Mouse (Mus musculus) midbrain, postnatal 0 days (tissue): ENCODE measurements at regions not wholly inside any gene's neighbourhood (a gene's known extent, or its start where the extent isn't known, plus 50 kb on each side); places are given as distances from the start of the nearest gene placed in this dataset.

Experiments
- ATAC-seq: fragments of 200-750 bp; cut with Nextera tagmentation; 2 replicates; pipeline ENCODE4 v1.8.0; 2017; ENCODE audit warnings: moderate number of reproducible peaks, mild to moderate bottlenecking, moderate TSS enrichment, moderate library complexity; ENCODE audit not compliant: low FRiP score
- DNase-seq: peaks from one replicate; pipeline ENCODE4 v3.0.0-alpha.2; 2015; ENCODE audit warnings: low spot score
- H3K27ac ChIP-seq: fragments of 300-500 bp; sonication (generic); 2 replicates; pipeline ENCODE4 v1.5.1; 2014; ENCODE audit warnings: low read depth, mild to moderate bottlenecking, low read length, mixed read lengths
- H3K27me3 ChIP-seq: fragments of 300-500 bp; sonication (generic); 2 replicates; pipeline ENCODE4 v1.6.1; 2014; ENCODE audit warnings: low read length, control low read depth, mixed read lengths; ENCODE audit not compliant: insufficient read depth
- H3K36me3 ChIP-seq: fragments of 300-500 bp; sonication (generic); 2 replicates; pipeline ENCODE4 v1.6.1; 2014; ENCODE audit warnings: low read length, control low read depth, mixed read lengths; ENCODE audit not compliant: insufficient read depth
- H3K4me1 ChIP-seq: fragments of 300-500 bp; sonication (generic); 2 replicates; pipeline ENCODE4 v1.6.1; 2014; ENCODE audit warnings: mild to moderate bottlenecking, control low read depth, antibody characterized with exemption, low read length, mixed read lengths; ENCODE audit not compliant: insufficient read depth
- H3K4me2 ChIP-seq: fragments of 300-500 bp; sonication (generic); 2 replicates; pipeline ENCODE4 v1.6.1; 2014; ENCODE audit warnings: low read depth, mild to moderate bottlenecking, low read length, mixed read lengths; ENCODE audit not compliant: poor library complexity, severe bottlenecking
- H3K4me3 ChIP-seq: fragments of 300-500 bp; sonication (generic); 2 replicates; pipeline ENCODE4 v1.5.1; 2014; ENCODE audit warnings: low read depth, mild to moderate bottlenecking, low read length, moderate library complexity
- H3K9ac ChIP-seq: fragments of 300-500 bp; sonication (generic); replicated peaks from 2 replicates; pipeline ENCODE4 v1.6.1; 2014; ENCODE audit warnings: mild to moderate bottlenecking, low read length, moderate library complexity, mixed read lengths; ENCODE audit not compliant: poor library complexity, severe bottlenecking
- H3K9me3 ChIP-seq: fragments of 300-500 bp; sonication (generic); 2 replicates; pipeline ENCODE4 v1.6.1; 2016; ENCODE audit warnings: low read length, control low read depth
- CTCF ChIP-seq: IDR thresholded peaks from 2 replicates; pipeline ENCODE4 v1.5.1; 2016; ENCODE audit warnings: antibody characterized with exemption, mild to moderate bottlenecking
- WGBS: fragments of 180-500 bp; shearing (Covaris S2); extraction: QIAGEN DNeasy Blood & Tissue Kit; methylation state at CpG from one replicate; pipeline ENCODE4 v1.1.7; 2014; 5-methylcytosine and 5-hydroxymethylcytosine counted together

GRCm38 (mm10) chr1:154008593-154009310 is 108.7 kb upstream of the Teddm2 start:
- no peak for TF ChIP-seq CTCF
- no peak overlapping the region for H3K4me2 ChIP-seq
- DNase-seq (peak; percentile 2), ATAC-seq (no peak)
- no peaks in the 10 kb centered on the region for H3K27me3 ChIP-seq
- H3K9me3 ChIP-seq = no peaks in the 10 kb centered on the region
- H3K27ac ChIP-seq = no peak overlapping the region
- WGBS = 96% methylated on average over 11 of the region's 11 CpGs
- H3K36me3 ChIP-seq = no peaks in the 10 kb centered on the region
- H3K9ac ChIP-seq = no peak overlapping the region
- H3K4me3 ChIP-seq = no peak overlapping the region
- H3K4me1 ChIP-seq = no peaks in the 10 kb centered on the region

- no peak overlapping the region for H3K27ac ChIP-seq
- DNase-seq (no peak), ATAC-seq (no peak)
- H3K4me2 ChIP-seq = no peak overlapping the region
- no peak overlapping the region for H3K4me3 ChIP-seq
- H3K9me3 ChIP-seq = no peaks in the 10 kb centered on the region
- no peaks in the 10 kb centered on the region for H3K27me3 ChIP-seq
- H3K4me1 ChIP-seq = no peaks in the 10 kb centered on the region
- H3K36me3 ChIP-seq = no peaks in the 10 kb centered on the region
- 90% methylated on average over 4 of the region's 4 CpGs for WGBS
- no peak for TF ChIP-seq CTCF
- no peak overlapping the region for H3K9ac ChIP-seq
These were observed 110.7 kb upstream of the Teddm2 start for GRCm38 (mm10) chr1:154010681-154011080.

GRCm38 (mm10) chr1:154016516-154016915 is 116.5 kb upstream of the Teddm2 start:
- H3K4me2 ChIP-seq = no peak overlapping the region
- no peak overlapping the region for H3K9ac ChIP-seq
- no peak overlapping the region for H3K27ac ChIP-seq
- 71% methylated on average over 2 of the region's 2 CpGs for WGBS
- no peaks in the 10 kb centered on the region for H3K9me3 ChIP-seq
- TF ChIP-seq CTCF = no peak
- H3K36me3 ChIP-seq = no peaks in the 10 kb centered on the region
- no peak overlapping the region for H3K4me3 ChIP-seq
- no peak for DNase-seq
- ATAC-seq = no peak
- H3K27me3 ChIP-seq = no peaks in the 10 kb centered on the region
- H3K4me1 ChIP-seq = no peaks in the 10 kb centered on the region

GRCm38 (mm10) chr1:154018241-154018640 is 118.2 kb upstream of the Teddm2 start:
- no peaks in the 10 kb centered on the region for H3K4me1 ChIP-seq
- ATAC-seq = no peak
- H3K36me3 ChIP-seq = no peaks in the 10 kb centered on the region
- DNase-seq = no peak
- H3K4me3 ChIP-seq = no peak overlapping the region
- no peak for TF ChIP-seq CTCF
- 79% methylated on average over 6 of the region's 6 CpGs for WGBS
- H3K9me3 ChIP-seq = no peaks in the 10 kb centered on the region
- H3K27ac ChIP-seq = no peak overlapping the region
- no peak overlapping the region for H3K9ac ChIP-seq
- H3K4me2 ChIP-seq = no peak overlapping the region
- no peaks in the 10 kb centered on the region for H3K27me3 ChIP-seq

- Histone ChIP-seq H3K36me3 (no peaks in the 10 kb centered on the region), H3K27me3 (no peaks in the 10 kb centered on the region), H3K9me3 (no peaks in the 10 kb centered on the region), H3K27ac (no peak overlapping the region), H3K4me2 (no peak overlapping the region), H3K4me1 (no peaks in the 10 kb centered on the region), H3K4me3 (no peak overlapping the region), H3K9ac (no peak overlapping the region)
- 86% methylated on average over 3 of the region's 3 CpGs for WGBS
- TF ChIP-seq CTCF = no peak
- DNase-seq = no peak
- ATAC-seq = no peak
These were observed 124.3 kb upstream of the Teddm2 start for GRCm38 (mm10) chr1:154024301-154024700.

- 89% methylated on average over 4 of the region's 4 CpGs for WGBS
These were observed 127.3 kb upstream of the Teddm2 start for GRCm38 (mm10) chr1:154027303-154027702.

More at GRCm38 (mm10) chr1:154027303-154027702, 127.3 kb upstream of the Teddm2 start:
- DNase-seq (no peak), ATAC-seq (no peak)
- Histone ChIP-seq H3K27me3 (no peaks in the 10 kb centered on the region), H3K4me2 (no peak overlapping the region), H3K4me1 (no peaks in the 10 kb centered on the region), H3K4me3 (no peak overlapping the region), H3K27ac (no peak overlapping the region), H3K9ac (no peak overlapping the region), H3K36me3 (no peaks in the 10 kb centered on the region), H3K9me3 (no peaks in the 10 kb centered on the region)
- TF ChIP-seq CTCF = no peak
